Mouse (Mus musculus): ENCODE measurements around the gene Scgb3a1. TPM values are rescaled to one million over a fixed set of nuclear protein-coding genes. Genes with fewer than 3 reads are reported as not detected.
A peak's percentile ranks its signal among the peaks of the same experiment; 100 is the strongest.

Gene Scgb3a1
- polyA plus RNA-seq, 1 experiment from 2014 or later = not detected

- peaks cover 13% of the 10 kb centered on the region for H3K4me1 ChIP-seq
- no peaks in the 10 kb centered on the region for H3K36me3 ChIP-seq
- no peak overlapping the region for H3K4me2 ChIP-seq (replicated peaks)
- no peak overlapping the region for H3K4me3 ChIP-seq
- H3K9ac ChIP-seq = no peak overlapping the region
- no peaks in the 10 kb centered on the region for H3K9me3 ChIP-seq
- WGBS = 54% methylated on average over 8 of the region's 8 CpGs
- no peak overlapping the region for H3K27ac ChIP-seq
- H3K27me3 ChIP-seq = no peaks in the 10 kb centered on the region
- ATAC-seq (ENCODE audit: low FRiP score, low read depth) = no peak
These were observed 17.7 kb upstream of the Scgb3a1 start for GRCm38 (mm10) chr11:49645677-49646076.

- Histone ChIP-seq H3K27ac (no peak overlapping the region), H3K4me1 (peaks cover 25% of the 10 kb centered on the region), H3K4me2 (replicated peaks) (no peak overlapping the region), H3K27me3 (no peaks in the 10 kb centered on the region), H3K9me3 (no peaks in the 10 kb centered on the region), H3K36me3 (no peaks in the 10 kb centered on the region), H3K9ac (no peak overlapping the region), H3K4me3 (no peak overlapping the region)
- ATAC-seq (ENCODE audit: low FRiP score, low read depth) = no peak
- WGBS = 51% methylated on average over 18 of the region's 18 CpGs
These were observed 13.1 kb upstream of the Scgb3a1 start for GRCm38 (mm10) chr11:49650113-49650993.

GRCm38 (mm10) chr11:49650994-49651761, 12.2 kb upstream of the Scgb3a1 start:
- no peak overlapping the region for H3K9ac ChIP-seq
- 64% methylated on average over 16 of the region's 16 CpGs for WGBS
- no peak overlapping the region for H3K27ac ChIP-seq
- peaks cover 20% of the 10 kb centered on the region for H3K4me1 ChIP-seq
- H3K4me3 ChIP-seq = no peak overlapping the region
- H3K4me2 ChIP-seq (replicated peaks) = no peak overlapping the region
- H3K36me3 ChIP-seq = no peaks in the 10 kb centered on the region
- H3K9me3 ChIP-seq = no peaks in the 10 kb centered on the region
- no peaks in the 10 kb centered on the region for H3K27me3 ChIP-seq
- ATAC-seq (ENCODE audit: low FRiP score, low read depth) = no peak

- WGBS = 80% methylated on average over 10 of the region's 10 CpGs
- no peak for ATAC-seq (ENCODE audit: low FRiP score, low read depth)
- H3K36me3 ChIP-seq = no peaks in the 10 kb centered on the region
These were observed 11.6 kb upstream of the Scgb3a1 start for GRCm38 (mm10) chr11:49651762-49652322.

GRCm38 (mm10) chr11:49652401-49653078, 10.9 kb upstream of the Scgb3a1 start:
- Histone ChIP-seq H3K27me3 (no peaks in the 10 kb centered on the region), H3K9ac (no peak overlapping the region), H3K4me3 (no peak overlapping the region), H3K4me2 (replicated peaks) (peak overlapping the region; percentile 46), H3K36me3 (no peaks in the 10 kb centered on the region), H3K4me1 (peaks cover 18% of the 10 kb centered on the region), H3K9me3 (no peaks in the 10 kb centered on the region), H3K27ac (no peak overlapping the region)
- peak; percentile 74; the same call in 1 of the 2 replicates for ATAC-seq (ENCODE audit: low FRiP score, low read depth)
- WGBS = 25% methylated on average over 19 of the region's 19 CpGs

More at GRCm38 (mm10) chr11:49651762-49652322, 11.6 kb upstream of the Scgb3a1 start:
- Histone ChIP-seq H3K4me1 (peaks cover 18% of the 10 kb centered on the region), H3K27me3 (no peaks in the 10 kb centered on the region), H3K9ac (no peak overlapping the region), H3K4me2 (replicated peaks) (no peak overlapping the region), H3K4me3 (no peak overlapping the region), H3K27ac (no peak overlapping the region), H3K9me3 (no peaks in the 10 kb centered on the region)

GRCm38 (mm10) chr11:49653079-49653408, 10.4 kb upstream of the Scgb3a1 start:
- H3K36me3 ChIP-seq = no peaks in the 10 kb centered on the region
- no peaks in the 10 kb centered on the region for H3K27me3 ChIP-seq
- no peak overlapping the region for H3K4me3 ChIP-seq
- H3K9me3 ChIP-seq = no peaks in the 10 kb centered on the region
- H3K27ac ChIP-seq = no peak overlapping the region
- H3K9ac ChIP-seq = no peak overlapping the region
- peaks cover 18% of the 10 kb centered on the region for H3K4me1 ChIP-seq
- 42% methylated on average over 11 of the region's 11 CpGs for WGBS
- peak overlapping the region; percentile 46 for H3K4me2 ChIP-seq (replicated peaks)
- no peak; the same call in 1 of the 2 replicates for ATAC-seq (ENCODE audit: low FRiP score, low read depth)

GRCm38 (mm10) chr11:49654651-49655050, 8.8 kb upstream of the Scgb3a1 start:
- Histone ChIP-seq H3K4me2 (replicated peaks) (no peak overlapping the region), H3K9ac (no peak overlapping the region), H3K9me3 (no peaks in the 10 kb centered on the region), H3K27ac (no peak overlapping the region), H3K4me1 (peaks cover 18% of the 10 kb centered on the region), H3K4me3 (no peak overlapping the region), H3K36me3 (no peaks in the 10 kb centered on the region), H3K27me3 (no peaks in the 10 kb centered on the region)
- no peak for ATAC-seq (ENCODE audit: low FRiP score, low read depth)
- 89% methylated on average over 5 of the region's 5 CpGs for WGBS

DNA sequence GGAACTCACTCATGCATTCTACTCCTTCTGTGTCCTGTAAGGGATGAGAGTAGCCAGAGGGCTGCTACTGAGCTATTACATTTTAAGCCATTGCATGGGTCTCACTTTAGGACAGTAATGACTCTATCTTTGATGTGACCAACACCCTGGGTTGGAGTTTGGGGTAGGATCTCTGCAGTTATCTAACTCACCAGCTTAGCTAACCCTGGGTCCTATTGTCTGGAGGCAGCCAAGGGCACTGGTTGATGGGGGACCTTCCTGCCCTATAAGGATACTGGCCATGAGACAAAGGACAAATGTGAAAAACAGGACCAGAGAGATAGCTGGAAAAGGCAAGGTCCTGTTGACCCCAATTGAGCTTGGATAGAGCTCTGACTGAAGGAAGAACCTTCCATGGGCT, 7.9 kb upstream of the Scgb3a1 start:
- Histone ChIP-seq H3K4me1 (peaks cover 13% of the 10 kb centered on the region), H3K4me3 (no peak overlapping the region), H3K27me3 (no peaks in the 10 kb centered on the region), H3K9me3 (no peaks in the 10 kb centered on the region), H3K36me3 (no peaks in the 10 kb centered on the region), H3K9ac (no peak overlapping the region), H3K4me2 (replicated peaks) (no peak overlapping the region), H3K27ac (no peak overlapping the region)
- no peak for ATAC-seq (ENCODE audit: low FRiP score, low read depth)

- H3K27me3 ChIP-seq = no peaks in the 10 kb centered on the region
- no peak overlapping the region for H3K4me3 ChIP-seq
- H3K4me2 ChIP-seq (replicated peaks) = no peak overlapping the region
- WGBS = 77% methylated on average over 4 of the region's 4 CpGs
- no peak for ATAC-seq (ENCODE audit: low FRiP score, low read depth)
- peaks cover 2% of the 10 kb centered on the region for H3K4me1 ChIP-seq
- H3K36me3 ChIP-seq = no peaks in the 10 kb centered on the region
- no peaks in the 10 kb centered on the region for H3K9me3 ChIP-seq
- H3K27ac ChIP-seq = no peak overlapping the region
- no peak overlapping the region for H3K9ac ChIP-seq
These were observed 5.3 kb upstream of the Scgb3a1 start for GRCm38 (mm10) chr11:49658065-49658464.

- no peak overlapping the region for H3K9ac ChIP-seq
- no peaks in the 10 kb centered on the region for H3K36me3 ChIP-seq
- H3K4me3 ChIP-seq = no peak overlapping the region
- H3K27me3 ChIP-seq = no peaks in the 10 kb centered on the region
- ATAC-seq (ENCODE audit: low FRiP score, low read depth) = no peak
- no peaks in the 10 kb centered on the region for H3K9me3 ChIP-seq
- 79% methylated on average over 10 of the region's 10 CpGs for WGBS
- no peak overlapping the region for H3K27ac ChIP-seq
- H3K4me2 ChIP-seq (replicated peaks) = no peak overlapping the region
- H3K4me1 ChIP-seq = no peaks in the 10 kb centered on the region
These were observed 4.5 kb upstream of the Scgb3a1 start for GRCm38 (mm10) chr11:49658791-49659469.

DNA sequence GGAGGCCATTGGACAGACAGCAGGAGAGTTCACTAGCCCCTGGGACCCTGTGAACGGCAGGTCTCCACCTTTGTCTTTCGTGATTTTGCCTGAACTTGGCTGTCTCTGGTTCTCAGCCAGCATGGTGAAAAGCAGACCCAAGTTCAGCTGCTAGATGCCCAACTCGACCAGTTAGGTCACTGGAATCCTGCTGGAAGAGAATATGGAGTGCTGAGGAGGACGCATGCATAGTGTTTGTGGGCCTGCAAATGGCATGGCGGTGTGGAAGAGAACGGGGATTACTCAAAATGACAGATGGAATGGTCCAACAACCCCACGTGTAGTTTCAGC, 4.0 kb upstream of the Scgb3a1 start:
- Histone ChIP-seq H3K9ac (no peak overlapping the region), H3K27ac (no peak overlapping the region), H3K4me2 (replicated peaks) (no peak overlapping the region), H3K36me3 (no peaks in the 10 kb centered on the region), H3K9me3 (no peaks in the 10 kb centered on the region), H3K27me3 (no peaks in the 10 kb centered on the region), H3K4me1 (no peaks in the 10 kb centered on the region), H3K4me3 (no peak overlapping the region)
- 70% methylated on average over 7 of the region's 7 CpGs for whole genome bisulfite sequencing
- no peak for ATAC-seq (ENCODE audit: low FRiP score, low read depth)

Measured in limb, embryonic 13.5 days (tissue).